Mouse (Mus musculus): ENCODE data around the gene Hmga1.

DNA sequence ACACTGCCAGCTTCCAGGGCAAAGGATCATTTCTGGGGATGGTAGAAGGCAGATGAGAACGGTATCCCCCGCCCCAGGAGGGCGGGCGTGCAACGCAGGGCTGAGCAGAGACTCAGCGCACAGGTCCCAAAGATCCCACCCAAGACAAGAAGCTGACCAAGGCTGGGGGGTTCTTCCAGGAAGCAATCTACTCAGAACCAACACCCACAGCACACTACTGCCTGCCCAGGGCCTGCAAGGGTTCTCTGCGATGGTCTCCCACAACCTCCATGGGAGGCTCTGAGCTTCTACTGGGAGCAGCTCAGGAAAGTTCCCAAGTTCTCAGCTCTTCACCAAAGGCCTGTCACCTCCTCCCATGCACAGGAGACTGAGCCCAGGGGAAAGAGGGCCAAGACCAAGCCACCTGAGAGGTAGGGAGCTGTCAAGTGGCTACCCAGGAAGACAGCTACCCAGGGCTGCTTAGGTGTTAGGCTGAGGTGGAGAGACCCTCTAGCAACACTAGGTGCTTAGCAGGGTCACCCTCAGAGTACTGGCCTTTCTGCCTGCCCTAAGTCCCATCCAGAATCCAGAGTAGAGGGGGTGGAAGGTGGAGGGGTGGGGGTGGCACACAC is 45.1 kb upstream of the Hmga1 start:
- TF ChIP-seq CTCF (IDR thresholded peaks at IDR 0.05; ENCODE audit: low read depth, low read length): no peak
- no peak for TF ChIP-seq POLR2A (IDR thresholded peaks at IDR 0.05; ENCODE audit: borderline replicate concordance, low read depth, low read length)
